In genomic region chr10:128015068-128015934, GRCm38 (mm10) we compare ENCODE assay signal across 8 mouse cellular contexts. TPM values are rescaled to one million over a fixed set of nuclear protein-coding genes. Genes with fewer than 3 reads are reported as not detected.
DNase-seq lines count a peak whose midpoint lies in the region; ATAC-seq and TF ChIP-seq lines count a peak whose summit lies in the region.

Gene Prim1, plus strand, starts transcription at chr10:128015168.

- peak within 1 kb of the TSS; percentile 62; the same call in 1 of the 2 replicates for H3K27ac ChIP-seq in heart, embryonic 13.5 days (replicated peaks)
- H3K27ac ChIP-seq in liver, embryonic 14.5 days = peak within 1 kb of the TSS; percentile 1; the same call in 1 of the 2 replicates
- peak within 1 kb of the TSS; percentile 75 for H3K27ac ChIP-seq in stomach, embryonic 15.5 days

- H3K4me1 ChIP-seq in erythroblast, embryonic 14.5 days (ENCODE audit: control insufficient read depth) = peaks cover 25% of the 10 kb centered on the region
- peaks cover 13% of the 10 kb centered on the region for H3K4me1 ChIP-seq in heart, embryonic 13.5 days
- H3K4me1 ChIP-seq in liver, embryonic 14.5 days (replicated peaks; ENCODE audit: control insufficient read depth in 2 of 2, insufficient read depth in 2 of 2, low read length in 1 of 2) = peaks cover 0 to 2% of the 10 kb centered on the region in 2 experiments; a peak in 3 of 4 replicates
- no peaks in the 10 kb centered on the region for H3K4me1 ChIP-seq in stomach, embryonic 15.5 days

- peak within 1 kb of the TSS; percentile 85 for H3K9ac ChIP-seq in heart, embryonic 13.5 days
- H3K9ac ChIP-seq in liver, embryonic 14.5 days (replicated peaks) = peak within 1 kb of the TSS; percentile 65
- H3K9ac ChIP-seq in stomach, embryonic 15.5 days = peak within 1 kb of the TSS; percentile 32; the same call in 1 of the 2 replicates

- DNase-seq in brain, embryonic 18.5 days (ENCODE audit: low read depth, low spot score) = peak; percentile 49
- peak; percentile 87 for DNase-seq in kidney, postnatal 10 days
- peak; percentile 73 to 79 (median 77) for DNase-seq in liver, embryonic 14.5 days (ENCODE audit: low read depth in 3 of 3, low spot score in 3 of 3)
- DNase-seq in neural tube, embryonic 10.5 days (ENCODE audit: extremely low spot score, low spot score) = peak; percentile 88

- H3K4me3 ChIP-seq in erythroblast, embryonic 14.5 days (replicated peaks) = peak within 1 kb of the TSS; percentile 97
- H3K4me3 ChIP-seq in heart, embryonic 13.5 days = peak within 1 kb of the TSS; percentile 82
- H3K4me3 ChIP-seq in liver, embryonic 14.5 days (ENCODE audit: insufficient read depth in 1 of 2, low read depth in 2 of 2, low read length in 2 of 2) = peak within 1 kb of the TSS; percentile 69 to 95
- H3K4me3 ChIP-seq in stomach, embryonic 15.5 days (replicated peaks) = peak within 1 kb of the TSS; percentile 68

- H3K36me3 ChIP-seq in erythroblast, embryonic 14.5 days (ENCODE audit: control insufficient read depth) = peaks cover 38% of the 10 kb centered on the region
- H3K36me3 ChIP-seq in heart, embryonic 13.5 days = peaks cover 25% of the 10 kb centered on the region
- peaks cover 27% of the 10 kb centered on the region for H3K36me3 ChIP-seq in liver, embryonic 14.5 days (replicated peaks; ENCODE audit: control insufficient read depth, insufficient read depth, low read depth)
- H3K36me3 ChIP-seq in stomach, embryonic 15.5 days = peaks cover 10% of the 10 kb centered on the region

- no peak for TF ChIP-seq CTCF in liver, embryonic 14.5 days (IDR thresholded peaks at IDR 0.05; ENCODE audit: low read depth)

- WGBS in heart, embryonic 13.5 days = 8% methylated on average over 31 of the region's 31 CpGs
- 1% methylated on average over 31 of the region's 31 CpGs for WGBS in liver, embryonic 14.5 days (ENCODE audit: insufficient replicate concordance)
- 5% methylated on average over 31 of the region's 31 CpGs for WGBS in stomach, embryonic 15.5 days

- no peaks in the 10 kb centered on the region for H3K9me3 ChIP-seq in erythroblast, embryonic 14.5 days (ENCODE audit: control insufficient read depth, low read length)
- H3K9me3 ChIP-seq in heart, embryonic 13.5 days = no peaks in the 10 kb centered on the region
- H3K9me3 ChIP-seq in liver, embryonic 14.5 days (ENCODE audit: control insufficient read depth, low read length) = no peaks in the 10 kb centered on the region
- H3K9me3 ChIP-seq in stomach, embryonic 15.5 days = no peaks in the 10 kb centered on the region

- H3K27me3 ChIP-seq in erythroblast, embryonic 14.5 days (ENCODE audit: control insufficient read depth) = no peaks in the 10 kb centered on the region
- no peaks in the 10 kb centered on the region for H3K27me3 ChIP-seq in heart, embryonic 13.5 days (replicated peaks)
- H3K27me3 ChIP-seq in liver, embryonic 14.5 days (ENCODE audit: control insufficient read depth, insufficient read depth, low read length) = no peaks in the 10 kb centered on the region
- no peaks in the 10 kb centered on the region for H3K27me3 ChIP-seq in stomach, embryonic 15.5 days (replicated peaks)

- peak; percentile 99 for ATAC-seq in CD4-positive, CD25-positive, alpha-beta regulatory T cell, adult 4 months
- ATAC-seq in heart, embryonic 13.5 days (ENCODE audit: extremely low read depth, insufficient number of reproducible peaks, low FRiP score, low TSS enrichment) = 0 out of 2 replicates have a peak, but pooled peaks have one; percentile 68
- ATAC-seq in liver, embryonic 14.5 days (ENCODE audit: insufficient read depth) = peak; percentile 92
- peak; percentile 88 for ATAC-seq in stomach, embryonic 15.5 days (ENCODE audit: insufficient read depth, low FRiP score, low read depth)

- H3K4me2 ChIP-seq in heart, embryonic 13.5 days = peak within 1 kb of the TSS; percentile 78
- H3K4me2 ChIP-seq in liver, embryonic 14.5 days (ENCODE audit: low read depth) = peak within 1 kb of the TSS; percentile 77
- peak within 1 kb of the TSS; percentile 69 for H3K4me2 ChIP-seq in stomach, embryonic 15.5 days

- TF ChIP-seq EP300 in liver, embryonic 14.5 days (IDR thresholded peaks at IDR 0.05; ENCODE audit: low read depth) = no peak

RNA-seq across cellular contexts. Expression of gene Prim1, which starts in this region (rescaled TPM):
- 10 to 100 TPM; 18.9 to 20.2 TPM for polyA plus RNA-seq in CD4-positive, CD25-positive, alpha-beta regulatory T cell, adult 4 months (2017; shearing (Covaris generic))
- polyA plus RNA-seq in erythroblast, embryonic 14.5 days (2012) = 1.3 TPM in 2 replicates
- polyA plus RNA-seq in heart, embryonic 13.5 days (2015; fragmentation: Nextera tagmentation; extraction: Ambion mirVana) = 50.5 and 53.2 TPM in 2 replicates
- 26.3 and 42.0 TPM in 2 replicates for polyA plus RNA-seq in liver, embryonic 14.5 days (2012; rRNA removed)
- 78.2 and 84.1 TPM in 2 replicates for polyA plus RNA-seq in liver, embryonic 14.5 days (2014; fragmentation: Nextera tagmentation; extraction: Ambion mirVana)
- polyA plus RNA-seq in stomach, embryonic 15.5 days (2015; fragmentation: Nextera tagmentation; extraction: Ambion mirVana) = 69.9 and 75.1 TPM in 2 replicates

Comparison
In these comparisons a context has a peak if more than half of its experiments do, and no peak if none do; other contexts are left out.
1. Peak in every context shown above with its lines: DNase-seq, ATAC-seq, H3K4me3 ChIP-seq and H3K27ac ChIP-seq.
2. H3K27ac ChIP-seq: peak in every context shown above with its lines; median percentile 75 in stomach, embryonic 15.5 days; 62 in heart, embryonic 13.5 days; 1 in liver, embryonic 14.5 days.
3. H3K9ac ChIP-seq: peak in every context shown above with its lines; median percentile 85 in heart, embryonic 13.5 days; 65 in liver, embryonic 14.5 days; 32 in stomach, embryonic 15.5 days.